Mouse (Mus musculus) C2C12 (cell line): ENCODE measurements around the gene Paqr5.

Experiments
- CEBPB ChIP-seq: IDR thresholded peaks from one replicate; pipeline ENCODE4 v1.6.1; 2011; ENCODE audit warnings: low read depth, mild to moderate bottlenecking, control low read depth, moderate library complexity
- CTCF ChIP-seq: IDR thresholded peaks from one replicate; pipeline ENCODE4 v1.5.1; 2011; ENCODE audit not compliant: control insufficient read depth, insufficient read depth, insufficient read length
- FOSL1 ChIP-seq: IDR thresholded peaks from one replicate; pipeline ENCODE4 v1.8.0; 2011; ENCODE audit warnings: mild to moderate bottlenecking, low read length; ENCODE audit not compliant: poor library complexity, insufficient read depth, severe bottlenecking
- MAX ChIP-seq: IDR thresholded peaks from one replicate; pipeline ENCODE4 v1.6.1; 2011; ENCODE audit warnings: mild to moderate bottlenecking, control low read depth
- USF1 ChIP-seq: IDR thresholded peaks from one replicate; pipeline ENCODE4 v1.6.1; 2011; ENCODE audit warnings: low read depth, mild to moderate bottlenecking, control low read depth, moderate library complexity

- TF ChIP-seq CTCF (no peak), USF1 (no peak), MAX (no peak), CEBPB (no peak), FOSL1 (no peak)
These were observed 28.8 kb downstream of the Paqr5 start for GRCm38 (mm10) chr9:61997860-61998259.
